Mouse (Mus musculus) olfactory bulb, adult 2 months (tissue): ENCODE data around the gene Oaz1.

Experiments
- CTCF ChIP-seq: fragments of 200-500 bp; IDR thresholded peaks from 2 replicates; pipeline ENCODE4 v1.5.1; 2012; ENCODE audit warnings: low read depth, mild to moderate bottlenecking, low read length, moderate library complexity; ENCODE audit not compliant: insufficient read depth
- POLR2A ChIP-seq: fragments of 200-500 bp; IDR thresholded peaks from 2 replicates; pipeline ENCODE4 v1.6.1; 2012; ENCODE audit warnings: mild to moderate bottlenecking, low read depth, low read length, moderate library complexity; ENCODE audit not compliant: insufficient read depth

- TF ChIP-seq CTCF (no peak), POLR2A (no peak)
These were observed 50.1 kb downstream of the Oaz1 start for GRCm38 (mm10) chr10:80876594-80876993.
